Mouse (Mus musculus) bone marrow, adult 2 months (tissue): ENCODE data around the gene Snip1.

Experiments used
- CTCF ChIP-seq: fragments of 200-500 bp; IDR thresholded peaks from 2 replicates; pipeline ENCODE4 v1.5.1; 2011; ENCODE audit warnings: low read length, control low read depth; ENCODE audit not compliant: control insufficient read depth, insufficient read depth
- POLR2A ChIP-seq: fragments of 200-500 bp; IDR thresholded peaks from 2 replicates; pipeline ENCODE4 v1.6.1; 2011; ENCODE audit warnings: low read depth, mild to moderate bottlenecking, control low read depth, low read length, borderline replicate concordance; ENCODE audit not compliant: control insufficient read depth

DNA sequence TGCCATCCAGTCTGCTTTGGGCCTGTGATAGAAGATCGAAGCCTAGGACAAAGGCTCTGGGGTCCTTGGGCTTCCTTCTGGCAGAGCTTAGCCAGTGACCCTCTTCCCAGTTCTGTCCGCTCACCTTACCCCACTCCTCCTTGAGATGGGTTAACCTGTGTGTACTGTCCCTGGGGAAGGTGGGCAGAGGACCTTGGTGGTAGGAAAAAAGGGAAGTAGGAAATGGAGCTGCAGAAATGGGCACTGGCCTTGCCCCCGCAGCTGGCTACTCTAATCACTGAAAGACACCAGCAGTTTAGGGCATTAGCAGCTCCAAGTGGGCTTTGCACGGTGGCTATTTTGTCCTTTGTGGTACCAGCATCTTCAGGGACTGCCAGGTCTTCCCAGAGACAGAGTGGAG, 48.6 kb downstream of the Snip1 start:
- TF ChIP-seq CTCF, result no peak
- TF ChIP-seq POLR2A, result no peak
